Comparison of ENCODE assay signal across 13 mouse cellular contexts in the genomic region with DNA sequence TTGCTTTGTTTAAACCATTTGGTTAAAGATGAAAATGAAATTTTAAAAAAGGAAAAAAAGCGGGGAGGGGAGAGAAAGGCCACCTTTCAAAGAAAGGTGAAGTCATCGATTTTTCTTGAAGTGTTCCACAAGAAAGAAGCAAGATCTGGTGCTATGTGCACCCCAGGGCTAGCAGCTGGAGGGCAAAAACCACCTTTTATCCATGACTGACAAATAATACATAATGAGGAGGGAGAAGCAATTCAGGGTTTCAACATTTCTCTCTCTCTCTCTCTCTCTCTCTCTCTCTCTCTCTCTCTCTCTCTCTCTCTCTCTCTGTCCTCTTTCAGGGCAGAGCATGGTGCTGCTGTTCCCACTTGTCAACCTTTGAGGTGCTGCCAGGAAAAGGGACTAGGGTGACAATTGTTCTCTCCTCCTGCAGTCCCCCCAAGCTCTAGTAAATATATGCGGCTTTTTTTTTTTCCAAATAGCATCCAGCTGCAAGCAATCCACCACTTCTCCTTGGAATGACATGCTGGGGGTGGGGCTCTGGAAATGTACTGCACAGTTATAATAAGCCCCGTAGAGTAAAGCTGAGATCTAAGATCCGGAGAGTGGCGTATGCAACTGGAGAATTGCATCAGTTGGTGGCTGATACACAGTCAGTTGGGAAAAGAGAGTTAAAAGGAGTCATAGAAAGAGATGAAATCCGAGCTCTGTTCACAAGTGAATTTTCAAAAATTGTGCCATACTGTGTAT.
DNase-seq lines count a peak whose midpoint lies in the region; ATAC-seq and TF ChIP-seq lines count a peak whose summit lies in the region.
"Had no signal": no experiment of that assay in that cellular context is flagged by ENCODE, and none has a peak within 500 bp of the region (broad histone marks: within the 10 kb centered on the region; RNA-seq: fewer than 3 reads in every experiment).

No protein-coding gene starts in this region.

- no peak for TF ChIP-seq POLR2A in olfactory bulb, adult 2 months (IDR thresholded peaks at IDR 0.05; ENCODE audit: insufficient read depth, low read depth, low read length)

- H3K36me3 ChIP-seq in hindbrain, embryonic 14.5 days (replicated peaks; ENCODE audit: control insufficient read depth, insufficient read depth): no peaks in the 10 kb centered on the region
- H3K36me3 ChIP-seq: liver, embryonic 15.5 days had no signal

- H3K4me3 ChIP-seq in hindbrain, embryonic 14.5 days (replicated peaks; ENCODE audit: low read length): no peak overlapping the region
- H3K4me3 ChIP-seq in olfactory bulb, adult 2 months (ENCODE audit: insufficient read depth, low read depth, low read length): no peak overlapping the region
- H3K4me3 ChIP-seq: liver, embryonic 15.5 days had no signal

- ATAC-seq in hindbrain, embryonic 14.5 days (ENCODE audit: low FRiP score): peak; percentile 60; the same call in 1 of the 2 replicates

- no peak overlapping the region for H3K9ac ChIP-seq in hindbrain, embryonic 14.5 days
- H3K9ac ChIP-seq: liver, embryonic 15.5 days had no signal

- intact Hi-C loops in gastrocnemius, postnatal 36 days (cut with DNase I): no loop called here

- no peak overlapping the region for H3K4me2 ChIP-seq in hindbrain, embryonic 14.5 days (replicated peaks)
- H3K4me2 ChIP-seq: liver, embryonic 15.5 days had no signal

- H3K9me3 ChIP-seq in hindbrain, embryonic 14.5 days (ENCODE audit: control insufficient read depth, low read length): no peaks in the 10 kb centered on the region
- H3K9me3 ChIP-seq: liver, embryonic 15.5 days had no signal

- 32% methylated on average over 7 of the region's 7 CpGs for WGBS in hindbrain, embryonic 14.5 days
- WGBS in olfactory bulb, adult 2 months: 22% methylated on average over 7 of the region's 7 CpGs

- DNase-seq in embryo, embryonic 10 days (ENCODE audit: low spot score): peak; percentile 17
- DNase-seq in embryo, embryonic 9.5 days (ENCODE audit: extremely low spot score): no peak
- DNase-seq in retina, postnatal 1 day: peak; percentile 7
- no peak for DNase-seq in retina, embryonic 14.5 days (ENCODE audit: low spot score)
- DNase-seq in hindbrain, embryonic 14.5 days (ENCODE audit: low spot score): peak; percentile 33
- no peak for DNase-seq in gastrocnemius, postnatal 36 days
- DNase-seq in cerebellum, adult 18-20 months: no peak
- DNase-seq: cerebellum, adult 9-11 months; gastrocnemius, postnatal 25 days; kidney, adult 11 months; thymus, adult 2 months had no signal

- H3K27ac ChIP-seq in hindbrain, embryonic 14.5 days: no peak overlapping the region
- H3K27ac ChIP-seq in olfactory bulb, adult 2 months (ENCODE audit: insufficient read depth, low read depth, low read length): peak overlapping the region; percentile 31
- H3K27ac ChIP-seq: liver, embryonic 15.5 days had no signal

- peaks cover 5% of the 10 kb centered on the region; the same call in 1 of the 2 replicates for H3K4me1 ChIP-seq in hindbrain, embryonic 14.5 days (replicated peaks; ENCODE audit: control insufficient read depth, insufficient read depth, low read length)
- H3K4me1 ChIP-seq in olfactory bulb, adult 2 months (ENCODE audit: control insufficient read depth, insufficient read depth, low read length): no peaks in the 10 kb centered on the region
- H3K4me1 ChIP-seq: liver, embryonic 15.5 days had no signal

- no peak for TF ChIP-seq CTCF in olfactory bulb, adult 2 months (IDR thresholded peaks at IDR 0.05; ENCODE audit: insufficient read depth, low read depth, low read length)

- no peaks in the 10 kb centered on the region for H3K27me3 ChIP-seq in hindbrain, embryonic 14.5 days (ENCODE audit: control insufficient read depth, insufficient read depth, low read length)
- H3K27me3 ChIP-seq: liver, embryonic 15.5 days had no signal

Comparison
In these comparisons a context has a peak if more than half of its experiments do, and no peak if none do; other contexts are left out.
1. DNase-seq: peak in embryo, embryonic 10 days (single experiment), retina, postnatal 1 day (single experiment) and hindbrain, embryonic 14.5 days (single experiment); none in embryo, embryonic 9.5 days (single experiment), retina, embryonic 14.5 days (single experiment), gastrocnemius, postnatal 36 days (0 of 2) and cerebellum, adult 18-20 months (0 of 2).